Mouse (Mus musculus) olfactory bulb, adult 2 months (tissue): ENCODE measurements at regions not wholly inside any gene's neighbourhood (a gene's known extent, or its start where the extent isn't known, plus 50 kb on each side); places are given as distances from the start of the nearest gene placed in this dataset.

Source experiments
- CTCF ChIP-seq: fragments of 200-500 bp; IDR thresholded peaks from 2 replicates; pipeline ENCODE4 v1.5.1; 2012; ENCODE audit warnings: low read depth, mild to moderate bottlenecking, low read length, moderate library complexity; ENCODE audit not compliant: insufficient read depth
- POLR2A ChIP-seq: fragments of 200-500 bp; IDR thresholded peaks from 2 replicates; pipeline ENCODE4 v1.6.1; 2012; ENCODE audit warnings: mild to moderate bottlenecking, low read depth, low read length, moderate library complexity; ENCODE audit not compliant: insufficient read depth

GRCm38 (mm10) chr1:194345304-194346033, 272.5 kb upstream of the Plxna2 start:
- TF ChIP-seq CTCF (no peak), POLR2A (no peak)
